Mouse (Mus musculus) erythroblast, embryonic 14.5 days (primary cell): ENCODE data around the gene Ung. TPM values are rescaled to one million over a fixed set of nuclear protein-coding genes. Genes with fewer than 3 reads are reported as not detected.

ENCODE experiments used
- H3K27me3 ChIP-seq: 2 replicates; pipeline ENCODE4 v1.6.1; 2012; ENCODE audit warnings: inconsistent platforms; ENCODE audit not compliant: control insufficient read depth
- H3K36me3 ChIP-seq: 2 replicates; pipeline ENCODE4 v1.6.1; 2012; ENCODE audit warnings: mild to moderate bottlenecking, inconsistent platforms; ENCODE audit not compliant: control insufficient read depth
- H3K4me1 ChIP-seq: 2 replicates; pipeline ENCODE4 v1.6.1; 2012; ENCODE audit warnings: inconsistent platforms; ENCODE audit not compliant: control insufficient read depth
- H3K4me3 ChIP-seq: replicated peaks from 2 replicates; pipeline ENCODE3; 2012; ENCODE audit warnings: moderate library complexity, mild to moderate bottlenecking, inconsistent platforms
- H3K9me3 ChIP-seq: 2 replicates; pipeline ENCODE4 v1.6.1; 2012; ENCODE audit warnings: low read length, inconsistent platforms, mixed read lengths; ENCODE audit not compliant: control insufficient read depth
- GATA1 ChIP-seq: IDR thresholded peaks from 2 replicates; pipeline ENCODE4 v1.6.1; 2012; ENCODE audit warnings: low read length, inconsistent platforms, mixed read lengths
- TAL1 ChIP-seq: IDR thresholded peaks from 3 replicates; pipeline ENCODE4 v1.6.1; 2012; ENCODE audit warnings: low read length, inconsistent platforms, mixed read lengths
- polyA plus RNA-seq: library from polyadenylated mRNA; stranded (reverse); fragments of >175 nt; gene quantifications from 2 replicates; pipeline ENCODE4 v1.2.3, GENCODE M21; 2012

Ung gene
- 2.7 and 3.7 TPM in 2 replicates for polyA plus RNA-seq

GRCm38 (mm10) chr5:114130211-114130605 lies at the start of gene Ung:
Ung (plus strand) TSS chr5:114130386.
- Histone ChIP-seq H3K9me3 (no peaks in the 10 kb centered on the region), H3K36me3 (peaks cover 34% of the 10 kb centered on the region), H3K27me3 (no peaks in the 10 kb centered on the region), H3K4me3 (peak within 1 kb of the TSS; percentile 67), H3K4me1 (peaks cover 85% of the 10 kb centered on the region)
- TF ChIP-seq GATA1 (no peak), TAL1 (no peak)

GRCm38 (mm10) chr5:114085501-114085900 lies 44.7 kb upstream of the Ung start:
- H3K9me3 ChIP-seq = no peaks in the 10 kb centered on the region
- H3K27me3 ChIP-seq = peaks cover 3% of the 10 kb centered on the region
- TF ChIP-seq GATA1 (no peak), TAL1 (no peak)
- H3K4me3 ChIP-seq = no peak overlapping the region
- H3K36me3 ChIP-seq = no peaks in the 10 kb centered on the region
- H3K4me1 ChIP-seq = no peaks in the 10 kb centered on the region

- Histone ChIP-seq H3K4me1 (no peaks in the 10 kb centered on the region), H3K36me3 (no peaks in the 10 kb centered on the region), H3K9me3 (no peaks in the 10 kb centered on the region), H3K27me3 (peaks cover 21% of the 10 kb centered on the region), H3K4me3 (no peak overlapping the region)
- no peak for TF ChIP-seq GATA1
- no peak for TF ChIP-seq TAL1
Observed at GRCm38 (mm10) chr5:114087875-114088480, 42.2 kb upstream of the Ung start.

GRCm38 (mm10) chr5:114090421-114091013 lies 39.7 kb upstream of the Ung start:
- no peaks in the 10 kb centered on the region for H3K9me3 ChIP-seq
- H3K4me3 ChIP-seq = no peak overlapping the region
- H3K36me3 ChIP-seq = no peaks in the 10 kb centered on the region
- peaks cover 24% of the 10 kb centered on the region for H3K27me3 ChIP-seq
- TF ChIP-seq GATA1 (no peak), TAL1 (no peak)
- no peaks in the 10 kb centered on the region for H3K4me1 ChIP-seq

- TF ChIP-seq GATA1 (no peak), TAL1 (no peak)
- Histone ChIP-seq H3K4me1 (no peaks in the 10 kb centered on the region), H3K27me3 (peaks cover 24% of the 10 kb centered on the region), H3K36me3 (no peaks in the 10 kb centered on the region), H3K9me3 (no peaks in the 10 kb centered on the region), H3K4me3 (no peak within 1 kb of the TSS)
Observed at GRCm38 (mm10) chr5:114091057-114091807, 39.0 kb upstream of the Ung start, which contains the start of gene Svop. Svop (minus strand) TSS chr5:114091570.

GRCm38 (mm10) chr5:114099709-114100389 lies 30.3 kb upstream of the Ung start:
- Histone ChIP-seq H3K9me3 (no peaks in the 10 kb centered on the region), H3K36me3 (peaks cover 9% of the 10 kb centered on the region), H3K4me1 (peaks cover 17% of the 10 kb centered on the region), H3K27me3 (peaks cover 22% of the 10 kb centered on the region), H3K4me3 (peak overlapping the region; percentile 71)
- TF ChIP-seq TAL1 (no peak), GATA1 (no peak)

GRCm38 (mm10) chr5:114100390-114101099 lies 29.6 kb upstream of the Ung start:
- H3K36me3 ChIP-seq = peaks cover 15% of the 10 kb centered on the region
- peaks cover 17% of the 10 kb centered on the region for H3K4me1 ChIP-seq
- H3K27me3 ChIP-seq = peaks cover 19% of the 10 kb centered on the region
- peak overlapping the region; percentile 71 for H3K4me3 ChIP-seq
- no peaks in the 10 kb centered on the region for H3K9me3 ChIP-seq
- TF ChIP-seq TAL1 (no peak), GATA1 (no peak)

- Histone ChIP-seq H3K36me3 (peaks cover 28% of the 10 kb centered on the region), H3K4me3 (no peak overlapping the region), H3K4me1 (peaks cover 17% of the 10 kb centered on the region), H3K27me3 (peaks cover 19% of the 10 kb centered on the region), H3K9me3 (no peaks in the 10 kb centered on the region)
- TF ChIP-seq TAL1 (no peak), GATA1 (no peak)
Observed at GRCm38 (mm10) chr5:114101873-114102272, 28.3 kb upstream of the Ung start.
